Mouse (Mus musculus): ENCODE measurements around the gene Fhit. TPM values are rescaled to one million over a fixed set of nuclear protein-coding genes. Genes with fewer than 3 reads are reported as not detected.
"Not testable (repeated sequence)": the region's sequence is repeated elsewhere in the genome, so short reads cannot be mapped to it uniquely, and the experiment has no call there.

The Fhit gene
- polyA plus RNA-seq, 1 experiment from 2014 or later, result 3.3 TPM

GRCm38 (mm10) chr14:10778721-10779120 is 383.1 kb downstream of the Fhit start:
- H3K4me2 ChIP-seq, result no peak overlapping the region
- no peak overlapping the region for H3K9ac ChIP-seq
- WGBS, result 91% methylated on average over 2 of the region's 2 CpGs
- H3K9me3 ChIP-seq, result no peaks in the 10 kb centered on the region
- 0 out of 2 replicates have a peak, but pooled peaks cover 10% of the 10 kb centered on the region for H3K4me1 ChIP-seq
- H3K36me3 ChIP-seq (replicated peaks), result no peaks in the 10 kb centered on the region
- no peak overlapping the region for H3K4me3 ChIP-seq (replicated peaks)
- no peak for ATAC-seq (ENCODE audit: low FRiP score)
- H3K27ac ChIP-seq, result no peak overlapping the region
- H3K27me3 ChIP-seq, result no peaks in the 10 kb centered on the region

- not testable (repeated sequence) for H3K9me3 ChIP-seq; H3K36me3 ChIP-seq (replicated peaks); H3K4me2 ChIP-seq; H3K27ac ChIP-seq; H3K4me3 ChIP-seq (replicated peaks); H3K4me1 ChIP-seq; H3K27me3 ChIP-seq; H3K9ac ChIP-seq; ATAC-seq (ENCODE audit: low FRiP score)
- WGBS, result 85% methylated on average over 1 of the region's 1 CpGs
Measured at GRCm38 (mm10) chr14:10754883-10755282, 407.0 kb downstream of the Fhit start.

- whole genome bisulfite sequencing, result 81% methylated on average over 2 of the region's 2 CpGs
- H3K4me2 ChIP-seq, result no peak overlapping the region
- H3K9ac ChIP-seq, result no peak overlapping the region
- H3K27me3 ChIP-seq, result no peaks in the 10 kb centered on the region
- no peaks in the 10 kb centered on the region for H3K9me3 ChIP-seq
- H3K4me1 ChIP-seq, result no peaks in the 10 kb centered on the region
- no peaks in the 10 kb centered on the region for H3K36me3 ChIP-seq (replicated peaks)
- no peak overlapping the region for H3K27ac ChIP-seq
- no peak for ATAC-seq (ENCODE audit: low FRiP score)
- H3K4me3 ChIP-seq (replicated peaks), result no peak overlapping the region
Measured at GRCm38 (mm10) chr14:10738076-10738475, 423.8 kb downstream of the Fhit start.

GRCm38 (mm10) chr14:10722525-10722924 is 439.3 kb downstream of the Fhit start:
- no peak for ATAC-seq (ENCODE audit: low FRiP score)
- no peaks in the 10 kb centered on the region for H3K4me1 ChIP-seq

GRCm38 (mm10) chr14:10712916-10713315 is 448.9 kb downstream of the Fhit start:
- Histone ChIP-seq H3K27ac (no peak overlapping the region), H3K36me3 (replicated peaks) (no peaks in the 10 kb centered on the region), H3K9me3 (no peaks in the 10 kb centered on the region), H3K4me3 (replicated peaks) (no peak overlapping the region), H3K4me1 (peaks cover 15% of the 10 kb centered on the region), H3K9ac (no peak overlapping the region), H3K27me3 (no peaks in the 10 kb centered on the region), H3K4me2 (no peak overlapping the region)
- ATAC-seq (ENCODE audit: low FRiP score), result no peak
- 75% methylated on average over 3 of the region's 3 CpGs for WGBS

More at GRCm38 (mm10) chr14:10722525-10722924, 439.3 kb downstream of the Fhit start:
- no peak overlapping the region for H3K4me3 ChIP-seq (replicated peaks)
- H3K9me3 ChIP-seq, result no peaks in the 10 kb centered on the region
- H3K9ac ChIP-seq, result no peak overlapping the region
- H3K27ac ChIP-seq, result no peak overlapping the region
- H3K27me3 ChIP-seq, result no peaks in the 10 kb centered on the region
- no peak overlapping the region for H3K4me2 ChIP-seq
- no peaks in the 10 kb centered on the region for H3K36me3 ChIP-seq (replicated peaks)

GRCm38 (mm10) chr14:10712522-10712881 is 449.3 kb downstream of the Fhit start:
- Histone ChIP-seq H3K4me1 (peaks cover 15% of the 10 kb centered on the region), H3K9me3 (no peaks in the 10 kb centered on the region), H3K27ac (no peak overlapping the region), H3K4me3 (replicated peaks) (no peak overlapping the region), H3K27me3 (no peaks in the 10 kb centered on the region), H3K9ac (no peak overlapping the region), H3K36me3 (replicated peaks) (no peaks in the 10 kb centered on the region), H3K4me2 (no peak overlapping the region)
- peak; percentile 57; the same call in 1 of the 2 replicates for ATAC-seq (ENCODE audit: low FRiP score)
- 62% methylated on average over 7 of the region's 7 CpGs for WGBS

GRCm38 (mm10) chr14:10711841-10712521 is 449.9 kb downstream of the Fhit start:
- Histone ChIP-seq H3K27me3 (no peaks in the 10 kb centered on the region), H3K4me3 (replicated peaks) (no peak overlapping the region), H3K9ac (no peak overlapping the region), H3K4me1 (peaks cover 15% of the 10 kb centered on the region), H3K27ac (no peak overlapping the region), H3K4me2 (no peak overlapping the region), H3K36me3 (replicated peaks) (no peaks in the 10 kb centered on the region), H3K9me3 (no peaks in the 10 kb centered on the region)
- ATAC-seq (ENCODE audit: low FRiP score), result peak; percentile 78
- 35% methylated on average over 5 of the region's 5 CpGs for WGBS

GRCm38 (mm10) chr14:10710796-10711311 is 451.0 kb downstream of the Fhit start:
- no peak overlapping the region for H3K4me3 ChIP-seq (replicated peaks)
- no peak overlapping the region for H3K27ac ChIP-seq
- H3K9me3 ChIP-seq, result no peaks in the 10 kb centered on the region
- no peaks in the 10 kb centered on the region for H3K36me3 ChIP-seq (replicated peaks)
- no peak for ATAC-seq (ENCODE audit: low FRiP score)
- no peak overlapping the region for H3K9ac ChIP-seq
- H3K27me3 ChIP-seq, result no peaks in the 10 kb centered on the region
- WGBS, result 67% methylated on average over 12 of the region's 12 CpGs
- H3K4me1 ChIP-seq, result peaks cover 15% of the 10 kb centered on the region
- no peak overlapping the region for H3K4me2 ChIP-seq

- Histone ChIP-seq H3K27me3 (no peaks in the 10 kb centered on the region), H3K9me3 (no peaks in the 10 kb centered on the region), H3K9ac (no peak overlapping the region), H3K4me1 (no peaks in the 10 kb centered on the region), H3K4me2 (no peak overlapping the region), H3K36me3 (replicated peaks) (no peaks in the 10 kb centered on the region), H3K27ac (no peak overlapping the region), H3K4me3 (replicated peaks) (no peak overlapping the region)
- no peak for ATAC-seq (ENCODE audit: low FRiP score)
- WGBS, result 87% methylated on average over 2 of the region's 2 CpGs
Measured at GRCm38 (mm10) chr14:10701707-10702106, 460.1 kb downstream of the Fhit start.

- ATAC-seq (ENCODE audit: low FRiP score), result no peak
- H3K4me3 ChIP-seq (replicated peaks), result no peak overlapping the region
- H3K27ac ChIP-seq, result no peak overlapping the region
- 0 out of 2 replicates have a peak, but pooled peaks cover 6% of the 10 kb centered on the region for H3K4me1 ChIP-seq
- H3K36me3 ChIP-seq (replicated peaks), result no peaks in the 10 kb centered on the region
- no peaks in the 10 kb centered on the region for H3K9me3 ChIP-seq
- 54% methylated on average over 4 of the region's 4 CpGs for WGBS
- no peak overlapping the region for H3K9ac ChIP-seq
- no peak overlapping the region for H3K4me2 ChIP-seq
- no peaks in the 10 kb centered on the region for H3K27me3 ChIP-seq
Measured at GRCm38 (mm10) chr14:10680041-10680440, 481.8 kb downstream of the Fhit start.

GRCm38 (mm10) chr14:10679638-10680037 is 482.2 kb downstream of the Fhit start:
- H3K4me1 ChIP-seq, result 0 out of 2 replicates have a peak, but pooled peaks cover 6% of the 10 kb centered on the region
- H3K4me2 ChIP-seq, result no peak overlapping the region
- no peak overlapping the region for H3K27ac ChIP-seq
- no peak overlapping the region for H3K4me3 ChIP-seq (replicated peaks)
- no peak for ATAC-seq (ENCODE audit: low FRiP score)
- H3K9ac ChIP-seq, result no peak overlapping the region
- H3K27me3 ChIP-seq, result no peaks in the 10 kb centered on the region
- no peaks in the 10 kb centered on the region for H3K9me3 ChIP-seq
- no peaks in the 10 kb centered on the region for H3K36me3 ChIP-seq (replicated peaks)

GRCm38 (mm10) chr14:10677627-10678026 is 484.2 kb downstream of the Fhit start:
- 65% methylated on average over 2 of the region's 2 CpGs for WGBS
- no peak for ATAC-seq (ENCODE audit: low FRiP score)
- H3K9ac ChIP-seq, result no peak overlapping the region

GRCm38 (mm10) chr14:10660247-10660646 is 501.6 kb downstream of the Fhit start:
- Histone ChIP-seq H3K9me3 (no peaks in the 10 kb centered on the region), H3K9ac (no peak overlapping the region), H3K4me3 (replicated peaks) (no peak overlapping the region), H3K4me1 (no peaks in the 10 kb centered on the region), H3K36me3 (replicated peaks) (no peaks in the 10 kb centered on the region), H3K4me2 (no peak overlapping the region), H3K27me3 (no peaks in the 10 kb centered on the region), H3K27ac (no peak overlapping the region)
- WGBS, result 93% methylated on average over 4 of the region's 4 CpGs
- ATAC-seq (ENCODE audit: low FRiP score), result no peak

More at GRCm38 (mm10) chr14:10677627-10678026, 484.2 kb downstream of the Fhit start:
- Histone ChIP-seq H3K27me3 (no peaks in the 10 kb centered on the region), H3K4me3 (replicated peaks) (no peak overlapping the region), H3K27ac (no peak overlapping the region), H3K4me2 (no peak overlapping the region), H3K9me3 (no peaks in the 10 kb centered on the region), H3K36me3 (replicated peaks) (no peaks in the 10 kb centered on the region), H3K4me1 (0 out of 2 replicates have a peak, but pooled peaks cover 6% of the 10 kb centered on the region)
